Mouse (Mus musculus): ENCODE measurements at regions not wholly inside any gene's neighbourhood (a gene's known extent, or its start where the extent isn't known, plus 50 kb on each side); places are given as distances from the start of the nearest gene placed in this dataset.
"Not testable (repeated sequence)": the region's sequence is repeated elsewhere in the genome, so short reads cannot be mapped to it uniquely, and the experiment has no call there.

DNA sequence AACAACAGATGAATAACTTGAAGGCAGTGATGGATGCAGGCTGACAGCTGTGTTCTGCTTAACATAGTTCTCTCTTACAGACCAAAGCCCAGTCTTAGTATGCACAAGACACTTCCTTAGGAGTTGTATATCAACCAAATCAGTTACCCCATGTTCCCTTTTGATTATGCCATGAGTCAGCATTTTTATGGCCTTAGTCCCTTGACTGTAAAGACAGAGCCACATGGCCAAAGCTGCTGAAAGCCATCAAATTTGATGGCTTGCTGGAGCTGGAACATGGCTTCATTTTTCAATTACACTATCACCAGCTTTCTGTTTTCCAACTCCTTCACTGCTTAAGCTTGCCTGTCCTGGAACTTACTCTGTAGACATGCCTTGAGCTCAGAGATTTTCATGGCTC is 383.4 kb upstream of the Ercc4 start:
- Histone ChIP-seq H3K27me3 (ENCODE audit: poor library complexity, severe bottlenecking) (no peaks in the 10 kb centered on the region), H3K27ac (no peak overlapping the region), H3K36me3 (replicated peaks) (no peaks in the 10 kb centered on the region), H3K4me3 (no peak overlapping the region), H3K9me3 (no peaks in the 10 kb centered on the region), H3K4me1 (no peaks in the 10 kb centered on the region)
- no peak for DNase-seq (ENCODE audit: extremely low spot score, low spot score)

DNA sequence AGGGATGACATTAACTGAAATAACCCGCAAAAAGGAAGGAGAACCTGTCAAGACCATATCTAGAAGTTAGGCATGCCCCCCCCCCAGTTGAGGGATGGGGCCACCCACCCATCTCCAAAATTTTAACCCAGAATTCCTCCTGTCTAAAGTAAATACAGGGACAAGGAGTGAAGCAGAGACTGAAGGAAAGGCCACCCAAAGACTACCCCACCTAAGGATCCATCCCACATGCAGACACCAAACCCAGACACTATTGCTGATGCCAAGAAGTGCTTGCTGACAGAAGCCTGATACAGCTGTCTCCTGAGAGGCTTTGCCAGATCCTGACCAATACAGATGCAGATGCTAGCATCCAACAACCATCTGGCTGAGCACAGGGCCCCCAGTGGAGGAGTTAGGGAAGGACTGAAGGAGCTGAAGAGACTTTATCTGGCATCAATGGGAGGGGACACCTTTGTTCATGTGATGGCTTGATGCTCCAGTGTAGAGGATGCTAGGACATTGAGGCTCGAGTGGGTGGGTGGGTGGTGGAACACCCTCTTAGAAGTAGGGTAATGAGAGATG is 379.2 kb upstream of the Ercc4 start:
- not testable (repeated sequence) for H3K9me3 ChIP-seq; H3K4me1 ChIP-seq; H3K27me3 ChIP-seq (ENCODE audit: poor library complexity, severe bottlenecking); H3K36me3 ChIP-seq (replicated peaks); DNase-seq (ENCODE audit: extremely low spot score, low spot score); H3K4me3 ChIP-seq; H3K27ac ChIP-seq
- WGBS, result 87% methylated on average over 2 of the region's 2 CpGs

DNA sequence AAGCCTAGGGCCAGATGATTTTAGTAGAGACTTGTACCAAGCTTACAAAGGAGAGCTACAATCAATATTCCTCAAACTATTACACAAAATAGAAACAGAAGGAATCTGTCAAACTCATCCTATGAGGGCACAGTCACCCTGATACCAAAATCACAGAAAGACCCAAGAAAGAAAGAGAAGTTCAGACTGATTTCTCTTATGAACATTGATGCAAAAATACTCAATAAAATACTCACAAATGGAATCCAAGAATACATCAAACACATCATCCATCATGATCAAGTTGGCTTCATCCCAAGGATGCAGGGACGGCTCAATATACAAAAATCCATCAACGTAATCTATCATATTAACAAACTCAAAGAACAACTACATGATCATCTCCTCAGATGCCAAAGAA is 377.9 kb upstream of the Ercc4 start:
- WGBS, result 94% methylated on average over 2 of the region's 2 CpGs
- H3K9me3 ChIP-seq, result no peaks in the 10 kb centered on the region
- no peak overlapping the region for H3K27ac ChIP-seq
- H3K27me3 ChIP-seq (ENCODE audit: poor library complexity, severe bottlenecking), result no peaks in the 10 kb centered on the region
- no peaks in the 10 kb centered on the region for H3K4me1 ChIP-seq
- no peak overlapping the region for H3K4me3 ChIP-seq
- H3K36me3 ChIP-seq (replicated peaks), result no peaks in the 10 kb centered on the region
- DNase-seq (ENCODE audit: extremely low spot score, low spot score), result no peak

- Histone ChIP-seq H3K9me3 (no peaks in the 10 kb centered on the region; the same call in 1 of the 2 replicates), H3K36me3 (replicated peaks) (no peaks in the 10 kb centered on the region), H3K4me3 (no peak overlapping the region), H3K4me1 (no peaks in the 10 kb centered on the region), H3K27me3 (ENCODE audit: poor library complexity, severe bottlenecking) (no peaks in the 10 kb centered on the region), H3K27ac (no peak overlapping the region)
- DNase-seq (ENCODE audit: extremely low spot score, low spot score), result no peak
Measured at GRCm38 (mm10) chr16:12742472-12742871, 367.0 kb upstream of the Ercc4 start.

GRCm38 (mm10) chr16:12753181-12753580 is 356.3 kb upstream of the Ercc4 start:
- Histone ChIP-seq H3K4me3 (no peak overlapping the region), H3K27ac (no peak overlapping the region), H3K36me3 (replicated peaks) (no peaks in the 10 kb centered on the region), H3K9me3 (no peaks in the 10 kb centered on the region), H3K27me3 (ENCODE audit: poor library complexity, severe bottlenecking) (no peaks in the 10 kb centered on the region), H3K4me1 (no peaks in the 10 kb centered on the region)
- DNase-seq (ENCODE audit: extremely low spot score, low spot score), result no peak
- 93% methylated on average over 3 of the region's 3 CpGs for WGBS

GRCm38 (mm10) chr16:12754361-12754760 is 355.1 kb upstream of the Ercc4 start:
- no peaks in the 10 kb centered on the region for H3K36me3 ChIP-seq (replicated peaks)
- no peaks in the 10 kb centered on the region for H3K27me3 ChIP-seq (ENCODE audit: poor library complexity, severe bottlenecking)
- H3K4me3 ChIP-seq, result no peak overlapping the region
- H3K27ac ChIP-seq, result no peak overlapping the region
- no peaks in the 10 kb centered on the region for H3K4me1 ChIP-seq
- H3K9me3 ChIP-seq, result no peaks in the 10 kb centered on the region
- DNase-seq (ENCODE audit: extremely low spot score, low spot score), result no peak

- Histone ChIP-seq H3K27ac (no peak overlapping the region), H3K36me3 (replicated peaks) (no peaks in the 10 kb centered on the region), H3K4me3 (no peak overlapping the region), H3K4me1 (no peaks in the 10 kb centered on the region), H3K9me3 (no peaks in the 10 kb centered on the region), H3K27me3 (ENCODE audit: poor library complexity, severe bottlenecking) (no peaks in the 10 kb centered on the region)
- no peak for DNase-seq (ENCODE audit: extremely low spot score, low spot score)
- WGBS, result 84% methylated on average over 4 of the region's 4 CpGs
Measured at GRCm38 (mm10) chr16:12758594-12758993, 350.9 kb upstream of the Ercc4 start.

GRCm38 (mm10) chr16:12764166-12764565 is 345.3 kb upstream of the Ercc4 start:
- Histone ChIP-seq H3K4me1 (no peaks in the 10 kb centered on the region), H3K27ac (no peak overlapping the region), H3K9me3 (no peaks in the 10 kb centered on the region), H3K4me3 (no peak overlapping the region), H3K27me3 (ENCODE audit: poor library complexity, severe bottlenecking) (no peaks in the 10 kb centered on the region), H3K36me3 (replicated peaks) (no peaks in the 10 kb centered on the region)
- DNase-seq (ENCODE audit: extremely low spot score, low spot score), result no peak
- WGBS, result 100% methylated on average over 1 of the region's 1 CpGs

GRCm38 (mm10) chr16:12764608-12765007 is 344.9 kb upstream of the Ercc4 start:
- WGBS, result 93% methylated on average over 1 of the region's 1 CpGs
- Histone ChIP-seq H3K27ac (no peak overlapping the region), H3K9me3 (no peaks in the 10 kb centered on the region), H3K4me1 (no peaks in the 10 kb centered on the region), H3K4me3 (no peak overlapping the region), H3K36me3 (replicated peaks) (no peaks in the 10 kb centered on the region), H3K27me3 (ENCODE audit: poor library complexity, severe bottlenecking) (no peaks in the 10 kb centered on the region)
- DNase-seq (ENCODE audit: extremely low spot score, low spot score), result no peak

GRCm38 (mm10) chr16:12766846-12767245 is 342.6 kb upstream of the Ercc4 start:
- H3K36me3 ChIP-seq (replicated peaks), result no peaks in the 10 kb centered on the region
- H3K27me3 ChIP-seq (ENCODE audit: poor library complexity, severe bottlenecking), result no peaks in the 10 kb centered on the region
- no peak for DNase-seq (ENCODE audit: extremely low spot score, low spot score)
- WGBS, result 93% methylated on average over 7 of the region's 7 CpGs
- no peaks in the 10 kb centered on the region for H3K9me3 ChIP-seq
- no peak overlapping the region for H3K27ac ChIP-seq
- H3K4me3 ChIP-seq, result no peak overlapping the region
- no peaks in the 10 kb centered on the region for H3K4me1 ChIP-seq

GRCm38 (mm10) chr16:12768161-12768895 is 341.2 kb upstream of the Ercc4 start:
- 90% methylated on average over 2 of the region's 2 CpGs for WGBS
- Histone ChIP-seq H3K27ac (no peak overlapping the region), H3K27me3 (ENCODE audit: poor library complexity, severe bottlenecking) (no peaks in the 10 kb centered on the region), H3K4me3 (no peak overlapping the region), H3K9me3 (no peaks in the 10 kb centered on the region), H3K4me1 (no peaks in the 10 kb centered on the region), H3K36me3 (replicated peaks) (no peaks in the 10 kb centered on the region)
- DNase-seq (ENCODE audit: extremely low spot score, low spot score), result no peak

- H3K9me3 ChIP-seq, result no peaks in the 10 kb centered on the region
- no peak overlapping the region for H3K4me3 ChIP-seq
- H3K27me3 ChIP-seq (ENCODE audit: poor library complexity, severe bottlenecking), result no peaks in the 10 kb centered on the region
- DNase-seq (ENCODE audit: extremely low spot score, low spot score), result no peak
- no peaks in the 10 kb centered on the region for H3K4me1 ChIP-seq
- no peaks in the 10 kb centered on the region for H3K36me3 ChIP-seq (replicated peaks)
- WGBS, result 91% methylated on average over 5 of the region's 5 CpGs
- H3K27ac ChIP-seq, result no peak overlapping the region
Measured at GRCm38 (mm10) chr16:12770482-12770881, 339.0 kb upstream of the Ercc4 start.

- H3K4me1 ChIP-seq, result no peaks in the 10 kb centered on the region
- WGBS, result 92% methylated on average over 5 of the region's 5 CpGs
- no peak overlapping the region for H3K27ac ChIP-seq
- DNase-seq (ENCODE audit: extremely low spot score, low spot score), result no peak
- no peak overlapping the region for H3K4me3 ChIP-seq
- no peaks in the 10 kb centered on the region for H3K9me3 ChIP-seq
- H3K27me3 ChIP-seq (ENCODE audit: poor library complexity, severe bottlenecking), result no peaks in the 10 kb centered on the region
- no peaks in the 10 kb centered on the region for H3K36me3 ChIP-seq (replicated peaks)
Measured at GRCm38 (mm10) chr16:12772535-12772934, 336.9 kb upstream of the Ercc4 start.

- no peak for DNase-seq (ENCODE audit: extremely low spot score, low spot score)
- no peak overlapping the region for H3K4me3 ChIP-seq
- H3K36me3 ChIP-seq (replicated peaks), result no peaks in the 10 kb centered on the region
- no peaks in the 10 kb centered on the region for H3K4me1 ChIP-seq
- no peaks in the 10 kb centered on the region for H3K9me3 ChIP-seq
- 57% methylated on average over 2 of the region's 2 CpGs for WGBS
- no peak overlapping the region for H3K27ac ChIP-seq
- no peaks in the 10 kb centered on the region for H3K27me3 ChIP-seq (ENCODE audit: poor library complexity, severe bottlenecking)
Measured at GRCm38 (mm10) chr16:12775876-12776275, 333.6 kb upstream of the Ercc4 start.

All from forebrain, embryonic 10.5 days (tissue).